Mouse (Mus musculus) midbrain, embryonic 15.5 days (tissue): ENCODE data around the gene Immp2l. TPM values are rescaled to one million over a fixed set of nuclear protein-coding genes. Genes with fewer than 3 reads are reported as not detected.

Source experiments
- ATAC-seq: fragments of 200-750 bp; cut with Nextera tagmentation; replicated peaks from 2 replicates; pipeline ENCODE4 v1.8.0; 2017; ENCODE audit warnings: moderate TSS enrichment
- H3K27ac ChIP-seq: fragments of 300-500 bp; sonication (generic); 2 replicates; pipeline ENCODE4 v1.5.1; 2015; ENCODE audit warnings: mild to moderate bottlenecking, inconsistent platforms
- H3K27me3 ChIP-seq: fragments of 300-500 bp; sonication (generic); replicated peaks from 2 replicates; pipeline ENCODE4 v1.6.1; 2015; ENCODE audit warnings: inconsistent platforms
- H3K36me3 ChIP-seq: fragments of 300-500 bp; sonication (generic); replicated peaks from 2 replicates; pipeline ENCODE4 v1.6.1; 2015; ENCODE audit warnings: inconsistent platforms
- H3K4me1 ChIP-seq: fragments of 300-500 bp; sonication (generic); 2 replicates; pipeline ENCODE4 v1.6.1; 2015; ENCODE audit warnings: inconsistent platforms
- H3K4me2 ChIP-seq: fragments of 300-500 bp; sonication (generic); 2 replicates; pipeline ENCODE4 v1.6.1; 2015; ENCODE audit warnings: inconsistent platforms, mild to moderate bottlenecking, moderate library complexity
- H3K4me3 ChIP-seq: fragments of 300-500 bp; sonication (generic); 2 replicates; pipeline ENCODE4 v1.5.1; 2015; ENCODE audit warnings: mild to moderate bottlenecking, inconsistent platforms
- H3K9ac ChIP-seq: fragments of 300-500 bp; sonication (generic); 2 replicates; pipeline ENCODE4 v1.6.1; 2015; ENCODE audit warnings: mild to moderate bottlenecking, inconsistent platforms
- H3K9me3 ChIP-seq: fragments of 300-500 bp; sonication (generic); 2 replicates; pipeline ENCODE4 v1.6.1; 2016; ENCODE audit warnings: inconsistent platforms
- WGBS: fragments of 180-500 bp; shearing (Covaris S2); methylation state at CpG from one replicate; pipeline ENCODE4 v1.1.7; 2015; ENCODE audit warnings: mixed read lengths; 5-methylcytosine and 5-hydroxymethylcytosine counted together
- polyA plus RNA-seq: library from polyadenylated mRNA; unstranded; fragments of >200 nt; fragmentation: Nextera tagmentation; extraction: Ambion mirVana; gene quantifications from 2 replicates; pipeline ENCODE4 v1.2.1, GENCODE M21; 2015

Immp2l gene
- polyA plus RNA-seq, 1 experiment from 2014 or later, result 6.2 TPM

DNA sequence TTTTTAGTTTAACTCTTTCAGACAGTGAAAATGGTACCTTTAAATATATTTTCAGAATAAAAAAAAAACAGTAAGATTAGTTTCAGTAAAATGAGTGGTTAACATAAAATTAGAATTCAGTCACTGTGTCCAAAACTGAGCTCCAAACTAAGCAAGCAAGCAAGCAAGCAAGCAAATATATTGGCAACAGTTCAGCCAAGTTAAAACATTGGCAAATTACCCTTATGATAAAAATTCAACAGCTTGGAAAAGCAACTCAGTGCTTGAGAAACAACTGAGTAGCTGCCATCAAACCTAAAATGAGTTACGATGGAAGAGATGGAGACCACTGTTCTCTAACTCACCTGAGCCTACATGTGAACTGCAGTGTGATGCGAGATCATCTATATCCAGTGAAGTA is 926.8 kb downstream of the Immp2l start:
- H3K9ac ChIP-seq, result no peak overlapping the region
- no peaks in the 10 kb centered on the region for H3K36me3 ChIP-seq
- H3K4me2 ChIP-seq, result no peak overlapping the region
- no peak overlapping the region for H3K4me3 ChIP-seq
- H3K4me1 ChIP-seq, result no peaks in the 10 kb centered on the region
- ATAC-seq, result no peak
- no peaks in the 10 kb centered on the region for H3K9me3 ChIP-seq
- 92% methylated on average over 2 of the region's 2 CpGs for WGBS
- no peaks in the 10 kb centered on the region for H3K27me3 ChIP-seq
- no peak overlapping the region for H3K27ac ChIP-seq

DNA sequence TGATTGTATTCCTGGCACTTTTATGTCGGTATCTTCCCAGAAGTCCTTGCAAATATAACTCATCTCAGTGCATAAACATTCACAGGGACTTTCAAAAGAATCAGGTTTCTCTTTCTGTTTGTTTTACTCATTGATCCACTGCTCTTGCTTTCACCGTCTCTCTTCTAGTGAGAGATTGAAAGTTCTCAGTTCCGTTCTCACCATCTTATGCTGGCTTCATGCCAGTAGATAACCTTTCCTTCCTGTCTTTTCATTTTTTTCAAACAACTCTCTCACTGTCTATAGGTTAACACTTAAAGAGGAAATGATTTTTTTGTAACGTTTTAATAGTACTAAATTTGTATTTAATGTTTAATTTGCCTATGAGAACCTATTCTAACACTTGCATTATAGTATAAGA is 937.1 kb downstream of the Immp2l start:
- H3K4me1 ChIP-seq, result no peaks in the 10 kb centered on the region
- H3K9ac ChIP-seq, result no peak overlapping the region
- H3K4me2 ChIP-seq, result no peak overlapping the region
- WGBS, result 65% methylated on average over 4 of the region's 4 CpGs
- no peak for ATAC-seq
- H3K27ac ChIP-seq, result no peak overlapping the region
- H3K36me3 ChIP-seq, result no peaks in the 10 kb centered on the region
- H3K4me3 ChIP-seq, result no peak overlapping the region
- H3K9me3 ChIP-seq, result no peaks in the 10 kb centered on the region
- no peaks in the 10 kb centered on the region for H3K27me3 ChIP-seq

DNA sequence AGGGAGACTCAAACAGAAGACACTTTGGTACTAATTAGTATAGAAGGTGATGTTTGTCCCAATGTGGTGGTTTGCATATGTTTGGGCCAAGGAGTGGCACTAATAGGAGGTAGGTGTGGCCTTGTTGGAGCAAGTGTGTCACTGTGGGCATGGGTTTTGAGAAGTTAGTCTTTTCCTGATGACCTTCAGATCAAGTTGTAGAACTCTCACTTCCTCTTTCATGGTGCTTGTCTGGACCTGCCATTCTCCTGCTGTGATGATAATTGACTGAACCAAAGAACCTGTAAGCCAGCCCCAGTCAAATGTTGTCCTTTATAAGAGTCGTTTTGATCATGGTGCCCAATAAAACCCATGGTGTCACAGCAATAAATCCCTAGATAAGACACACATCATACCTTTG is 967.5 kb downstream of the Immp2l start:
- no peaks in the 10 kb centered on the region for H3K9me3 ChIP-seq
- no peak overlapping the region for H3K4me2 ChIP-seq
- no peaks in the 10 kb centered on the region for H3K36me3 ChIP-seq
- no peak overlapping the region for H3K27ac ChIP-seq
- no peak for ATAC-seq
- H3K4me1 ChIP-seq, result no peaks in the 10 kb centered on the region
- no peak overlapping the region for H3K4me3 ChIP-seq
- 87% methylated on average over 1 of the region's 1 CpGs for WGBS
- H3K27me3 ChIP-seq, result no peaks in the 10 kb centered on the region
- no peak overlapping the region for H3K9ac ChIP-seq
